Mouse (Mus musculus) small intestine, adult 2 months (tissue): ENCODE data around the gene Olfr1396.

Experiments used
- CTCF ChIP-seq: fragments of 200-500 bp; IDR thresholded peaks from 2 replicates; pipeline ENCODE4 v1.5.1; 2012; ENCODE audit warnings: low read depth, mild to moderate bottlenecking, control low read depth, inconsistent platforms, low read length, moderate library complexity, mixed read lengths; ENCODE audit not compliant: insufficient replicate concordance, insufficient read length; ENCODE audit errors: extremely low read depth
- POLR2A ChIP-seq: fragments of 200-500 bp; IDR thresholded peaks from 2 replicates; pipeline ENCODE4 v1.6.1; 2012; ENCODE audit warnings: low read depth, mild to moderate bottlenecking, control low read depth, inconsistent platforms, low read length, moderate library complexity

DNA sequence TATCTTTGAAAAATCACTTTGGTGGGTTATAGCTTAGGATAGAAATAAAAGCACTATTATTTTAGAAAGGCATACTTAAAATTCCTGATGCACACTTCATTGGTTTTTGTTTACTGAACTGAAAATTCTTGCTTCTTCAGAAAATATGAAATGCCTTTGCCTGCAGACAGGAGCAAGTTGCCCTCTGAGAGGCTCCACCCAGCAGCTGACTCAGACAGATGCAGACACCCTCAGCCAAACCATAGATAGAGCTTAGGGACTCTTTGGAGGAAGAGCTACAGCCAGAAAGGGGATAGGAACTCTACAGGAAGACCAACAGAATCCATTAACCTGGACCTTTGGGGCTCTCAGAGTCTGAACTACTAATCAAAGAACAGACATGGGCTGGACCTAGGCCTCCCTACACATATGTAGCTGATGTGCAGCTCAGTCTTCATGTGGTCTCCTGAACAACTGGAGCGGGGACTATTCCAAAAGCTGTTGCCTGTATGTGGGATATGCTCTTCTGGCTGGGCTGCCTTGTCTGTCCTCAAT, 22.6 kb downstream of the Olfr1396 start:
- TF ChIP-seq CTCF (no peak), POLR2A (no peak)
